Mouse (Mus musculus): ENCODE data around the gene Wnt5b. TPM values are rescaled to one million over a fixed set of nuclear protein-coding genes. Genes with fewer than 3 reads are reported as not detected.

The Wnt5b gene
- total and polyA plus RNA-seq, 2 experiments from 2014 or later = 4.3 to 5.3 TPM

DNA sequence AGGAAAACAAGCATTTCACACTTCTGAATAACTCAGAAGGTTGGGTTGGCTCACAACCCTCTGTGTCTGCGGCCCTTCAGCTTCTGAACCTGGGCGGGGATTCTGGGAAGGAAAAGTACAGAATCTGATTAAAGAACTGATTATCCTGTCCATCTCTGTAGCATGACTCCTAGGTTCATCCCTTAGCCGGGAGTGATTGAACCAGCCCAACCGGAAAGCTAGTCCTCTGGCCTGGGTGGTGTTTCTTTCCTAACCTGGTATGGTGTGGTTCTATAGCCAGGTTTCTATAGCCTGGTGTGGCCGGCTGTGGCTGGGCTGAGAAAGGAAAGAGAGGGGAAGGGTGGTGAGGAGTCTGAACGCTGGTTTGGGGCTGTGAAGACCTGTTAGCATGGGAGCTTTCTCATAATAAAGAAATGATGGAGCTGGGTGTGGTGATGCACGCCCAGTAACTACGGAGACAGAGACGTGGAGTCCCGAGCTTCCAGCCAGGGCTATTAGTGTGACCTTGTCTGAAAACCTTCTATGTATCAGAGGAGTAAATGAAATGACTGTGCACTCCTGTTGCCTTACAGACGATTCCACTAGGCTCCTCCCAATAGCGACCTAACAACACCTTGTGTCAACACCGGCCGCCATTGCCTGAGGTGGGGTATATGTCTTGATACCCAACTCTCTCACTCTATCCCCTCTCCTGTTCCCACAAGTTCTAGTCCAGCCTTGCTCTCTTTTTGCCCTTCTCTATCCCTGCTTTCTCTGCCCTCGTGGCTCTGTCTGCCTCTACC is 129.7 kb downstream of the Wnt5b start:
- H3K27ac ChIP-seq (ENCODE audit: low read depth) = no peak overlapping the region
- DNase-seq (ENCODE audit: low spot score) (no peak), ATAC-seq (ENCODE audit: insufficient read depth, low read depth) (no peak)
- no peak overlapping the region for H3K4me2 ChIP-seq (ENCODE audit: low read depth, low read length)
- no peak overlapping the region for H3K9ac ChIP-seq (replicated peaks; ENCODE audit: low read depth, low read length)
- no peaks in the 10 kb centered on the region for H3K9me3 ChIP-seq (replicated peaks; ENCODE audit: control insufficient read depth, low read length)
- TF ChIP-seq EP300 (IDR thresholded peaks at IDR 0.05; ENCODE audit: low read depth) (no peak), CTCF (IDR thresholded peaks at IDR 0.05; ENCODE audit: low read depth) (no peak)
- WGBS = 85% methylated on average over 15 of the region's 15 CpGs
- no peaks in the 10 kb centered on the region for H3K27me3 ChIP-seq (ENCODE audit: control insufficient read depth, insufficient read depth, low read length)
- no peaks in the 10 kb centered on the region for H3K36me3 ChIP-seq (replicated peaks; ENCODE audit: control insufficient read depth, insufficient read depth, low read length)
- H3K4me3 ChIP-seq (ENCODE audit: low read depth, low read length) = no peak overlapping the region
- H3K4me1 ChIP-seq (ENCODE audit: control insufficient read depth, insufficient read depth) = peaks cover 26% of the 10 kb centered on the region

DNA sequence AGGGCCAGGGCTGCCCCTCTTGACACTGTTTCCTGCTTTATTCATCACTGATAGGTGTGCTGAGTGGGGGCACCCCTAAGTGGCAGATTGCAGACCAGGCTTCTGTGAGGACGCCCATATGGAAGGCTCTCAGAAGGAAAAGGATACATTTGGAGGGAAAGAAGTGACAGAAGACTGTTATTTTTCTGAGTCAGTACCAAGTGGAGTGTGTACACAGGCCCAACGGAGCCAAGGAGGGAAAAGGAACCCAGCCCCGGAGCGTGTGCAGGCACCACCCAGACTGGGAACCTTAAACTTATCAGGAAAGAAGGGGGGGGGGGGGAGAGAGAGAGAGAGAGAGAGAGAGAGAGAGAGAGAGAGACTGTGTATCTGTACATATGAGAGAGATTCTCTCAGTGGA is 131.6 kb downstream of the Wnt5b start:
- DNase-seq (ENCODE audit: low spot score) (no peak), ATAC-seq (ENCODE audit: insufficient read depth, low read depth) (no peak)
- Histone ChIP-seq H3K27me3 (ENCODE audit: control insufficient read depth, insufficient read depth, low read length) (no peaks in the 10 kb centered on the region), H3K27ac (ENCODE audit: low read depth) (no peak overlapping the region), H3K4me1 (ENCODE audit: control insufficient read depth, insufficient read depth) (peaks cover 23% of the 10 kb centered on the region), H3K4me3 (ENCODE audit: low read depth, low read length) (no peak overlapping the region), H3K9me3 (replicated peaks; ENCODE audit: control insufficient read depth, low read length) (no peaks in the 10 kb centered on the region), H3K4me2 (ENCODE audit: low read depth, low read length) (no peak overlapping the region), H3K9ac (replicated peaks; ENCODE audit: low read depth, low read length) (no peak overlapping the region), H3K36me3 (replicated peaks; ENCODE audit: control insufficient read depth, insufficient read depth, low read length) (no peaks in the 10 kb centered on the region)
- TF ChIP-seq CTCF (IDR thresholded peaks at IDR 0.05; ENCODE audit: low read depth) = no peak
- TF ChIP-seq EP300 (IDR thresholded peaks at IDR 0.05; ENCODE audit: low read depth) = no peak
- 68% methylated on average over 4 of the region's 4 CpGs for WGBS

- H3K9ac ChIP-seq (replicated peaks; ENCODE audit: low read depth, low read length) = no peak overlapping the region
- no peak for TF ChIP-seq EP300 (IDR thresholded peaks at IDR 0.05; ENCODE audit: low read depth)
- no peak for TF ChIP-seq CTCF (IDR thresholded peaks at IDR 0.05; ENCODE audit: low read depth)
- DNase-seq (ENCODE audit: low spot score) = no peak
- ATAC-seq (ENCODE audit: insufficient read depth, low read depth) = no peak
- WGBS = 72% methylated on average over 3 of the region's 3 CpGs
- no peak overlapping the region for H3K4me3 ChIP-seq (ENCODE audit: low read depth, low read length)
- H3K9me3 ChIP-seq (replicated peaks; ENCODE audit: control insufficient read depth, low read length) = no peaks in the 10 kb centered on the region
- H3K27ac ChIP-seq (ENCODE audit: low read depth) = no peak overlapping the region
- no peak overlapping the region for H3K4me2 ChIP-seq (ENCODE audit: low read depth, low read length)
- no peaks in the 10 kb centered on the region for H3K36me3 ChIP-seq (replicated peaks; ENCODE audit: control insufficient read depth, insufficient read depth, low read length)
- H3K27me3 ChIP-seq (ENCODE audit: control insufficient read depth, insufficient read depth, low read length) = no peaks in the 10 kb centered on the region
- peaks cover 14% of the 10 kb centered on the region for H3K4me1 ChIP-seq (ENCODE audit: control insufficient read depth, insufficient read depth)
Observed at GRCm38 (mm10) chr6:119411511-119411910, 132.6 kb downstream of the Wnt5b start.

- peak; percentile 39; the same call in 1 of the 2 replicates for TF ChIP-seq EP300 (IDR thresholded peaks at IDR 0.05; ENCODE audit: low read depth)
- TF ChIP-seq CTCF (IDR thresholded peaks at IDR 0.05; ENCODE audit: low read depth) = no peak
- Histone ChIP-seq H3K27me3 (ENCODE audit: control insufficient read depth, insufficient read depth, low read length) (no peaks in the 10 kb centered on the region), H3K9me3 (replicated peaks; ENCODE audit: control insufficient read depth, low read length) (no peaks in the 10 kb centered on the region), H3K4me1 (ENCODE audit: control insufficient read depth, insufficient read depth) (peaks cover 14% of the 10 kb centered on the region), H3K36me3 (replicated peaks; ENCODE audit: control insufficient read depth, insufficient read depth, low read length) (no peaks in the 10 kb centered on the region), H3K4me2 (ENCODE audit: low read depth, low read length) (no peak overlapping the region), H3K9ac (replicated peaks; ENCODE audit: low read depth, low read length) (no peak overlapping the region), H3K4me3 (ENCODE audit: low read depth, low read length) (no peak overlapping the region), H3K27ac (ENCODE audit: low read depth) (peak overlapping the region; percentile 67)
- ATAC-seq (ENCODE audit: insufficient read depth, low read depth) (peak; percentile 79), DNase-seq (ENCODE audit: low spot score) (peak; percentile 62)
- WGBS = 0% methylated on average over 1 of the region's 1 CpGs
Observed at GRCm38 (mm10) chr6:119409766-119410165, 134.4 kb downstream of the Wnt5b start.

DNA sequence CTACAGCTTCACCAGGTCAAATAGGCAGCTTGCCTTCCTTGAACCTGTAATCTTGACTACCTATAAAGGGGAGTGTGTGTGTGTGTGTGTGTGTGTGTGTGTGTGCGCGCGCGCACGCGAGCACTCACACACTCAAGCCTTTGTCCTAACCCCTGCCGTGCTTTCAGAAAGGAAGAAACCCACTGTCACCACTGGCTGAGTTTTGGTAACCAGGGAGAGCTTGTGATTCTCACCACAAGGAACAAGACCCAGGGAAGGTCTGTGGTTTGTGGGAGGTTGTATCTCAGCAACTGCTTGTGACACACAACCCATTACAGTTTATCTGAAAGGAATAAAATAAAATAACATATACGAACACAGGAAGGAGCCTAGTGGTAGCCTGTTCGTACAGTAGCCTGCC is 135.6 kb downstream of the Wnt5b start:
- Histone ChIP-seq H3K27ac (ENCODE audit: low read depth) (no peak overlapping the region), H3K9ac (replicated peaks; ENCODE audit: low read depth, low read length) (no peak overlapping the region), H3K4me3 (ENCODE audit: low read depth, low read length) (no peak overlapping the region), H3K36me3 (replicated peaks; ENCODE audit: control insufficient read depth, insufficient read depth, low read length) (no peaks in the 10 kb centered on the region), H3K9me3 (replicated peaks; ENCODE audit: control insufficient read depth, low read length) (no peaks in the 10 kb centered on the region), H3K4me2 (ENCODE audit: low read depth, low read length) (no peak overlapping the region), H3K27me3 (ENCODE audit: control insufficient read depth, insufficient read depth, low read length) (no peaks in the 10 kb centered on the region), H3K4me1 (ENCODE audit: control insufficient read depth, insufficient read depth) (peaks cover 14% of the 10 kb centered on the region)
- TF ChIP-seq EP300 (IDR thresholded peaks at IDR 0.05; ENCODE audit: low read depth) (no peak), CTCF (IDR thresholded peaks at IDR 0.05; ENCODE audit: low read depth) (no peak)
- DNase-seq (ENCODE audit: low spot score) (no peak), ATAC-seq (ENCODE audit: insufficient read depth, low read depth) (no peak)
- 75% methylated on average over 9 of the region's 9 CpGs for WGBS

DNA sequence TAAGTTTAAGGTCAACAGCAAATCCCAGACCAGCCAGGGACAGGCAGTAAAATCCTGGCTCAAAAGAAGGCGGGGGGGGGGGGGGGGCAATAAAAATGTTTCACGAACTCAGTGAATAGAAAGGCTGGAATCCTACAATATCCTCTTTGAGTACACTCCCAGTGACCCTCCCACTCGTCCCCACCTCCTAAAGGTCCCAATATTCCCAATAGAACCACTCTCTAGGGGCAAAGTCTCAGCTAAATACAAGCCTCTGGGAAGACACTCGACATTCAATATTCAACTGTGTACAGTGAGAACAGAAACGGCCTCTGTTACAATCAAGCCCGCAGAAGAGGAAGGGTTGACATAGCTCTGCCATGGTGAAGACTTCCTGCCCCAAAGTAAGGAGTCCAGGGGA is 136.3 kb downstream of the Wnt5b start:
- H3K36me3 ChIP-seq (replicated peaks; ENCODE audit: control insufficient read depth, insufficient read depth, low read length) = no peaks in the 10 kb centered on the region
- ATAC-seq (ENCODE audit: insufficient read depth, low read depth) = no peak
- no peaks in the 10 kb centered on the region for H3K9me3 ChIP-seq (replicated peaks; ENCODE audit: control insufficient read depth, low read length)
- no peak for DNase-seq (ENCODE audit: low spot score)
- H3K4me1 ChIP-seq (ENCODE audit: control insufficient read depth, insufficient read depth) = peaks cover 14% of the 10 kb centered on the region
- no peaks in the 10 kb centered on the region for H3K27me3 ChIP-seq (ENCODE audit: control insufficient read depth, insufficient read depth, low read length)
- H3K4me3 ChIP-seq (ENCODE audit: low read depth, low read length) = no peak overlapping the region
- no peak overlapping the region for H3K27ac ChIP-seq (ENCODE audit: low read depth)
- no peak overlapping the region for H3K4me2 ChIP-seq (ENCODE audit: low read depth, low read length)
- WGBS = 73% methylated on average over 6 of the region's 6 CpGs
- TF ChIP-seq CTCF (IDR thresholded peaks at IDR 0.05; ENCODE audit: low read depth) = no peak
- no peak for TF ChIP-seq EP300 (IDR thresholded peaks at IDR 0.05; ENCODE audit: low read depth)
- no peak overlapping the region for H3K9ac ChIP-seq (replicated peaks; ENCODE audit: low read depth, low read length)
